Mouse (Mus musculus) lung, embryonic 16.5 days (tissue): ENCODE data around the gene Crabp1. TPM values are rescaled to one million over a fixed set of nuclear protein-coding genes. Genes with fewer than 3 reads are reported as not detected.

ENCODE experiments used
- polyA plus RNA-seq: library from polyadenylated mRNA; unstranded; fragments of >200 nt; fragmentation: Nextera tagmentation; extraction: Ambion mirVana; gene quantifications from 2 replicates; pipeline ENCODE4 v1.2.1, GENCODE M21; 2015

Crabp1 gene
- polyA plus RNA-seq, 1 experiment from 2014 or later, result 14.9 TPM

Other genes with a start within 250 kb of the Crabp1 start
- not detected in 2 replicates for gene Sh2d7, start 225.8 kb upstream of the Crabp1 start, polyA plus RNA-seq
- 9.7 and 10.2 TPM in 2 replicates for gene Cib2, start 204.5 kb upstream of the Crabp1 start, polyA plus RNA-seq
- gene Idh3a, start 178.4 kb upstream of the Crabp1 start, polyA plus RNA-seq, result 96.5 and 100 TPM in 2 replicates
- 0.43 and 0.67 TPM in 2 replicates for gene Acsbg1, start 102.9 kb upstream of the Crabp1 start, polyA plus RNA-seq
- gene Dnaja4, start 65.9 kb upstream of the Crabp1 start, polyA plus RNA-seq, result 7.0 and 9.5 TPM in 2 replicates
- 139 and 146 TPM in 2 replicates for gene Wdr61, start 30.2 kb upstream of the Crabp1 start, polyA plus RNA-seq
- 29.7 and 32.1 TPM in 2 replicates for gene Ireb2, start 99.0 kb downstream of the Crabp1 start, polyA plus RNA-seq
- gene Hykk, start 152.5 kb downstream of the Crabp1 start, polyA plus RNA-seq, result 4.2 and 4.7 TPM in 2 replicates
- gene Psma4, start 186.0 kb downstream of the Crabp1 start, polyA plus RNA-seq, result 253 and 254 TPM in 2 replicates
- 0.58 and 0.62 TPM in 2 replicates for gene AY074887, start 186.2 kb downstream of the Crabp1 start, polyA plus RNA-seq
- 0.14 TPM in 1 of 2 replicates, not detected in the other for gene Chrna5, start 216.1 kb downstream of the Crabp1 start, polyA plus RNA-seq